Mouse (Mus musculus) layer of hippocampus, adult 11-12 months (tissue): ENCODE results near the gene Map2k2.
A peak's percentile ranks its signal among the peaks of the same experiment; 100 is the strongest.

Source experiments
- DNase-seq: peaks from one replicate; pipeline ENCODE4 v3.0.0; 2022; ENCODE audit warnings: low spot score

Gene Map2k2

DNA sequence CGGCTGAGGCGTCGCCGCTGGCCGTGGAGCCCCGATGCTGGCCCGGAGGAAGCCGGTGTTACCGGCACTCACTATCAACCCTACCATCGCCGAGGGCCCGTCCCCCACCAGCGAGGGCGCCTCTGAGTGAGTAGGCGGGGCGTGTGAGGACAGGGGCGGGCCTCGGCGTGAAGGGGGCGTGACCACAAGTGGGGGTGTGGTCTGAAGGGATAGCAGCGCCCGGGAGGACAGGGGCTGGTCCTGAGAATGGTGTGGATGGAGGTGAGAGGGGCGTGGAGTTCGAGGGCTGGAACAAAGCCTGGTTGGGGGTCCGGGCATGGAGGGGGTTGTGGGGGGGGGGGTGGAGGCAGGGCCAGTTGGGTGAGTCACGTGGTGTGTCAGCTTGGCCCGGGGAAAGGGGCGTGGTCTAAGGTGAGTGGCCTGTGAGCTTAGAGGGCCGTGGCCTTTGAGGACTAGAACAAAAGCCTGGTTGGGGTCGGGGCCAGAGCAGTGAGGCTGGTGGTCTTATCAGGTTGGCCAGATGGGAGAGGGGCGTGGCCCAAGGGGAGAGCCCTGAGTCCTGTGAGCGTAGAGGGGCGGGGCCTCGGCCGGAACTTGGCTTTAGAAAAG, 502 bp downstream of the Map2k2 start:
- peak; percentile 87 for DNase-seq

DNA sequence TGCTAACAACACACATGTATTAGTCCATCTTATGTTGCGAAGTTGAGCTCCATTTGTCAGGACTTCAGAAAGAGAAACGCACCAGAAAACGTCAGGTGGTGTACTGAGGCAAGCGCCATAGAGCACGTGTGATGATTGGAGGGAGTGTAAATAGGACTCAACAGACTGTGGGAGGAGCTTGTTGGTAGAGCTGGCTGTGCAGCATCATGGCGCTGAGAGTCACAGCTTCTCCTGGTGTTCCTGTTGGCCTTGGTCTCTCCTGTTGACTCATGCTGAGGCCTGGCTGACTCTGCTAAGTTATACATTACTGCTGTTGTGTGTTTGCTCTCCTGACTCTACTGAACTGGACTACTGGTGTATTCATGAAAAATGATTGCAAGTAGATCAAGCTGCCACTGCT, 7.2 kb downstream of the Map2k2 start:
- DNase-seq: no peak

DNA sequence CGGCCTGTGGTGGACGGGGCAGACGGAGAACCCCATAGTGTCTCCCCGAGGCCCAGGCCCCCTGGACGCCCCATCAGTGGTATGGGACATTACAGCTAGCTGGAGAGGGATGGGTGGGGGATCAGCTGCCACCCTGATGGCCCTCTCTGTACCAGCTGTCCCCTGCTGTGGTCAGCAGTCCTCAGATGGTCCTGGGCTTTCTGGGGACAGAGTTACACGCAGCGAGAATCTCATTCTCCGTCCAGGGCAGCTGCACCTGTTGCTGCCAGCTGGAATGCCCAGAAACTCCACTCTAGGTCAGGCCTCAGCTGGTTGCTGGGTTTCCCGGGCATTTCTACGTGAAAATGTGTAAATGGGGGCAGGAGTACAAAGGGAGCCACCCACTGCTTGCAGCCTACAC, 13.9 kb downstream of the Map2k2 start:
- no peak for DNase-seq

DNA sequence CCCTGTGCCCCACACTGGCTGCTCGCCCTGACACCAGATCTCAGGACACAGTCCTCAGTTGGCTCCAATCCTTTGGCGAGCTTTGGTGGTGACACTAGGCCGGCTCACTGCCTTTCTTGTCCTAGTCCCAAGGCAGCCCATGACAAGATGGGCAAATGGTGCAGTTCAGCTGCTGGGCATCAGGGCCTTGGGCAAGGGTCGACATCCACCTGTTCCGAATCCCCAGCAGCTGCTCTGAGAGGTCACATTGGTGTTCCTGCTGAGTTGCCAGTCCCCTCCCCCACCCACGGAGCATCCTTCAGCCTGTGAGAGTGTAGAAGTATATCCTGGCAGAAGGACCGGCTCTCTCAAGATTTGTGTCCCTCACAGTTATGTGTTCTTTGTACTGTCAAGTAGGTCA, 14.9 kb downstream of the Map2k2 start:
- DNase-seq: no peak

DNA sequence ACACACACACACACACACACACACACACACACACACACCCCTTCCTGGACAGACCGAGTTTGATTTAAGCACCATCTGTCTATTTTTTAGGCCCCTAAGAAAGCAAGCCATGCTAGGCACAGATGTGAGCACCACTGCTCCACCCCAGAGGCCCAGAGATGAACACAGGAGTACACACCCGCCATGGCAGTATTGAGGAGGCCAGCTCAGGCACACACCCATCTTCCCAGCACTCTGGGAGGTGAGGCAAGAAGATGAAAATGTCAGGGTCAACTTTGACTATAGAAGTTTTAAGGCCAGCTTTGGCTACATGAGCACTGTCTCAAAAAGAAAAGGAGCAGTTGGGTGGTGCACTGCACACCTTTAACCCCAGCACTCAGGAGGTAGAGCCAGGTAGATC, 17.2 kb downstream of the Map2k2 start:
- DNase-seq: no peak

DNA sequence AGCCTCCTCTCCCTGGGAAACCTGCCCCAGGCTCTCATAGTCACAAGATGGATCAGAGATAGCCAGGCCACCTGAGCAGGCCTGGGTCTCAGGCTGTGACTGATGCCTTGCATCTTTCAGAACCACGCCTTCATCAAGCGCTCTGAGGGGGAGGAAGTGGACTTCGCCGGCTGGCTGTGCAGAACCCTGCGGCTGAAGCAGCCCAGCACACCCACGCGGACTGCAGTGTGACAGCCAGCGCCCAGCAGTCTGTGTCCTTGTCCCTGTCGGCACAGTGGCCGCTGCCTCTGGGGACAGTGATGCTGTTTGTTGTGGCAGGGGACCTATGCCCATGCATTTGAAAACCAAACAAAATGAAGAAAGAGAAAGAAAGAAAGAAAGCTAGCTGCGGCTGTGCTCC, 17.8 kb downstream of the Map2k2 start:
- no peak for DNase-seq

DNA sequence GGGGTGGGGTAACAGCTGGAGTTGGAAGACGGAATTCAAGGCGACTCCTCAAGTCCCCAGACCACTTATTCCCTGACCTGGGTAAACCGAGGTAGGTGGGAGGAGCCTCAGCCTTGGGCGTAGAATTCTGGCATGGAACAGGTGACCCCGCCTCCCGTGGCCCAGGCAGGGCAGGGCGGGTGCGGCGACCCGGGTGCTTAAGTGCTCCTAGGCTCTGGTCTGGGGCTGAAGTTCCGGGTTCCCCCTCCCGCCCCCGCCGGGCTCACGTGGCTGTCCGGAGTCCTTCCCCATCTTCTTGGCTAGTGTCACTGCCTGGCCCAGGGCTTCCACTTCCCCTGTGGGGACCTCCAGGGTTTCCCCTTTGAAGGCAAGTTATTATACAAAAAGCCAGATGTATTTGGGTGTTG, 28.5 kb downstream of the Map2k2 start:
- peak; percentile 72 for DNase-seq

DNA sequence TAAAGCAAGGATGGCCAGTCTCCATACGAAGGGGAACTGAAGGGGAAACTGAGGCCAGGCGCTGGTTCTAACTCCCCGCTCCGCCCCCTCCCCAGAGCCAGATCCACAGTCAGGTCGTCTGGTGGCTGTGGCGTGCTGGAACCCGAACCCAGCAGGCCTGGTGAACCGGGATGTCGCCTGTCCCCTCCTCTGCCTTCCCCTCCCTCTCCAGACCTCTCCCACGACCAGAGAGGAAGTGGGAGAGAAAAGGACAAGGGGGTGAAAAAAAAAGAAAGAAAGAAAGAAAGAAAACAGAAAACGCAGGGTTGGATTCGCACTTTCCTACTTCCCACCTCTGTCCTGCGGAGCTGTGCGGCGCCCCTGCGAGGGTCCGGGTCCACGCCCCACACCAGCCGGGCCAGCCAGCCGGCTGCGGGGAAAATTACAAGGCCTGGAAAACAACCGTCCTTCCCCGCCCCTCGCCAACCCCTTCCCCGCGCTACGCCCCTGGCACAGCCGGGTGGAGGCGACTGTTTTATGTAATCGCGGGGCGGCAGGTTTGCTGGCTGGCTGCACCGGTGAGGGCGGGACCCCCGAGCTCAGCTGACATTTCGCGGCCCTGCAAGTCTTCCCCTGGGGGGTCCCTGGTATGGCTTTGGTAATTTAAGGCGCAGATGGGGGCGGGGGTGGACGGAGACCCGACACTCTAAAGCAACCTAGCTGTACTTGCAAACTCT, 29.4 kb downstream of the Map2k2 start, which contains the start of gene Zbtb7a:
TSS of gene Zbtb7a (plus strand) at position 255 of the 716 bp plus-strand sequence.
- no peak for DNase-seq

DNA sequence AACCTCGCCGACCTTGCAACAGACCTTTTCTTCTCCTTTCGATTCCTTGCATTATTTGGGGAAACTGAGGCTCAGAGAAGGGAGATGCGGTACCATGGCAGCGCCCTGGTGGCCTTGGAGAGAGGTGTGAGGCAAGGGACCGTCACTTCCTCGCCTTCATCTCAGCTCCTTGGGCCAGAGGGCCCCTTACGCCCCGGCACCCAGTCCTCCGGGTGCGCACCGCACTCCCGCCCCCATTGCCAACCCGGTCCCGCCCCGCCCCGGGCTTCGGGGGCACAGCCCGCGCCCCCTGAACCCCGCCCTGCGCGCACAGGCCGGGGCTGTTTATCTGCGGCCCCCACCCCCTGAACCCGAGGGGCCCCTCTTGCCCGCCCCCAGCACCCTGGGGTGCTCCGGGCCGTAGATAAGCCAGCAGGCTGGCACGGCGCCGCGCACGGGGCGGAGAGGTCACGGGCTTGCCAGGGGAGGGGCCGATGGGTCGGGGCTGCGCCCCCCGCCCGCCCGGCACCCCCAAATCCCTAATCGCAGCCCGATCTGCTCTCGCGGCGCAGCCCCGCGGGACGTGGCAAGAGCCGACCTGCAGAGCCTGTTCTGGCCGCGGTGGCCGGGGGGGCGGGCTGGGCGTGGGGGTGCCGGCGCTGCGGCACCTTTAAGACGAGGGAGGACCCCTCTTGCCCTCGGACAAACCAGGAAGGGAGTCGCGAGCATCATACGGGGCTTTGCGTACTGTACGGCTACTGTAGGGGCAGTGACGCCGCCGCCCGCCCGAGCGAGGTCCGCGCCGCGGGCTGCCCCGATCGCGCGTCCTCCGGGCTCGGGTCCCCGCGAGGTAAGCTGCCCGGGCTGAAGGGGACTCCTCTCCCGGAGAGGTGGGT, 30.4 kb downstream of the Map2k2 start:
- DNase-seq: peak; percentile 71

DNA sequence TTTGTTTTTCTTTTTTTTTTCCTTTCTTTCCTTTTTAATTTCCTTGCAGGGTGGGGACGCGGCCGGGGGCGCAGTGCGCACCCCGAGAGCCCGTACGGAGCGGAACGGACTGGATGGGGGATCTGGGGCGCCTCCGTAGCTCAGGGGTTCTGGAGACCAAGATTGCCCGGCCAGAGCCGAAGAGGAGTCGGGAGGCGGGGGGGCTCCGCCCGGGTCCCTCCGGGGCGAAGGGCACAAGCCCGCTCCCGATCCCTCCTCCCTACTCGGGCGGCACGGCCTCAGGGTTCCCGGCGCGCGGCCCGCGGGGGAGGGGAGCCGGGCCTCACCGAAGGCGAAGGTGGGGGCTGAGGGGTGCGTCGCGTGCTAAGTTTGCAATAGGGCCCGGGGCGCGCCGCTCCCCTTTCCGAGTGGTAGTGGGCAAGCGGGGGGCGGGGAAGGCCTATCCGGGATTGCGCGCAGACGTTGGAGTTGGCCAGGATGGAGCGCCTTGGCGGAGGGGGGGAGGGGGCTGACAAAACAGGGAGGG, 31.1 kb downstream of the Map2k2 start:
- DNase-seq: peak; percentile 81

DNA sequence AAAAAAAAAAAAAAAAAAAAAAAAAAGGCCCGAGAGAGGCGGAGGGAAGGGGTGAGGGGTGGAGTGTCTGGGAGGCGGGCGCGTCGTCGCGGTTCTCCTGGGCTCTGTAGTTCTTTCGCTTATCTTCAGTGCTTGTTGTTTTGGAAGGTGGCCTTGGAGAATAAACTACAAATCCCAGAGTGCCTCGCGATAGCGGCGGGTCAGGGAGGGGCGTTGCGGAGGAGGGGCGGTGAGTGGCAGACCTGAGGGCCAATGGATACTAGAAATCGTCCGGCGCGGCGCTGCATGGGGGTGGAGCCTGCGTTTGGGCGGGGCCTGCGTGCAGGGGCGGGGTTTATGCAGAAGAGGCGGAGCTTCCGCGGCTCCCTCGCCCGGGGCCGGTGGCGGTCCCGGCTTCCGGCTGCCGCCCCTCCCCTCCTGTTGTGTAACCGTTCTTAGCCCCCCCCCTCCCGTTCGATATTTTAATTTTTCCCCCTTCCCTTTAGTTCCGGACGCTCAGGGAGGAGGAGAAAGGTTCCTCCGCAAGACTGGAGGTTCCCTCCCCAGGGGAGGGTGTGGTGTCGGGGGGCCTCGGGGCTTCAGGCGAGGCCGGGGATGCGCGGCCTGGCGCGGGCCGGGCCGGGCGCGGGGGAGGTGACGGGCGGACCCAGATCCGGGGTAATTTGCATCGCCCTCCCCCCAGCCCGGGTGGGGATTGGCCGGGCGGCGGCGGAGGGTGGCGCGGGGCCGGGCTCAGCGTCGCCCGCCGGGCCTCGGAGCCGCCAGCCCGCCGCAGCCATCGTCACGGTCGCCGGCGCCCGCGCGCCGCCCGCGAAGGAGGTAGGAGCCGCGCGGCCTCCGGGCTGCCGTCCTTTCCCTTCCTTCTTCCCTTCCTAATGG, 31.8 kb downstream of the Map2k2 start:
- DNase-seq: peak; percentile 99

DNA sequence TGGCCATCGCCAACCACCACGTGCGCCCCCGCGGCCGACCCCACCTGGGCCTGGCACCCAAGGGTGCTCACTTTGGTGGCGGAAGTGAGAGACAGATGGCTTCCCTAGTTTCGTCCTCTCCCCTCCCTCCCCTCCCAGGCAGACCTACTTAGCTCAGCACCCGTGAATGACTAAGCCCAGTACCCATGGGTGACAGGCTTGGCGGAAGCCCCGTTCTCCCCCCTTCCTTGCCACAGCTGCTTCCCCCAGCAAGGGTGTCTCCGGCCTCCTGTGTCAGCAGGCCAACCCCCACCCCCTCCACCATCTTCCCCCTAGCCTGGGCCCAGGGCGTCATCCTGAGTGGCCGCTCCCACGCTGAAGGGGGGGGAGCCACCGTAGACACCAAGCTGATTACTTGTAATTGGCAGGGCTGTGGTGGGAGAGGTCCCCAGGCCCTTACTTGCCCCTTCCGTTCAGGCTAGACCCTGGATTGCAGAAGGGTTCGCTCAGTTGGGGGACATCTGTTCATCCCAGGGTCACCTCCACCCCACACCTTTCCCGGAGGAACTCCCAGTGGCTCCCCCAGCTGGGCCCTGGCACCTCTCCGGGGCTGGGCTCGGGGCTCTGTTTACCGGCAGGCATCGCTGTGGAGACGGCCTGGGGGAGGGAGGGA, 32.5 kb downstream of the Map2k2 start:
- DNase-seq: no peak

DNA sequence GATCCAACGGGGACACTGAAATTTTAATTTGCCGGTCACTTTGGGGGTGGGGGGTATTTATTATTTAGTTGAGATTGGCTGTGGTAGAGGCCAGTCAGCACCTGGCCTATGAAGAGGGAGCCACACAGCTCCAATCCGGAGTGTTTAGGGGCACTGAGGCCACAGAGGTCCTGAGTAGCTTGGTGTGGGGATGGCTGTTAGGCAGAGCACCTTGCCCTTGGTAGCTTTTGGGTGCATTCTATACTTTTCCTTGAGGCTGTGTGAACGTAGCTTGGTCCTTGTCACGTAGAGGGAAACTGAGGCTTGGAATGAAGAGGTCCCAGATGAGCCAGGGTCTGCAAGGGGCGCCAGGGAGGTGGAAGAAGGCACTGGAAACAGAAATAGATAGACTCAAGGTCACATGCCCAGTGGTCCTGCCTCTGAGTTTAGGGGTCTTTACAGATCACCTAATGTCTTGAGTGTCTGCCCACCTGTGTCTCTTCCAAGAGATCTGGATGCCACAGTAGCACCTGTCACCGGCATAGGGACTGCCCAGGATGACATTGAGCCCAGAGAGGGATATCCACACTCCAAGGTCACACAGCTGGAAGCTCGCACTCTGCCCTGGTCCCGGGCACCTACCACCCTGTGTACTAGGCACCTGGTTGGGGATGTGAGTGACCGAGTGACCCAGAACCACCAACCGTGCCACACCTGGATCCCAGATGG, 33.3 kb downstream of the Map2k2 start:
- DNase-seq: no peak

DNA sequence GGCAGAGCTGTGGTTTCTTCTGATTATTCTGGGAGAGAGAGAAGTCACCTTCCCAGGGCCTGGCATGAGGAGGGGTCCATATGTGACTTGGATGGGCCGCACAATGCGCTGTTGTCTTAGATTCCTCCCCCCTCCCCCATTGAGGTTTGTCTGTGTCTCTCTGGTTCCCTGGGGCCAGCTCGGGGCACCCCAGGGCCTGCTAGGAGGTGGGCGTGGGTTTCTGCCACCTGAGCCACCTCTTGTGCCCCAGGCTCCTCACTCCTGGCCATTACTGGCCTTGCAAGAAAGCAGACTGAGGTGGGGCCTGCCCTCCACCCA, 33.8 kb downstream of the Map2k2 start:
- DNase-seq: no peak

DNA sequence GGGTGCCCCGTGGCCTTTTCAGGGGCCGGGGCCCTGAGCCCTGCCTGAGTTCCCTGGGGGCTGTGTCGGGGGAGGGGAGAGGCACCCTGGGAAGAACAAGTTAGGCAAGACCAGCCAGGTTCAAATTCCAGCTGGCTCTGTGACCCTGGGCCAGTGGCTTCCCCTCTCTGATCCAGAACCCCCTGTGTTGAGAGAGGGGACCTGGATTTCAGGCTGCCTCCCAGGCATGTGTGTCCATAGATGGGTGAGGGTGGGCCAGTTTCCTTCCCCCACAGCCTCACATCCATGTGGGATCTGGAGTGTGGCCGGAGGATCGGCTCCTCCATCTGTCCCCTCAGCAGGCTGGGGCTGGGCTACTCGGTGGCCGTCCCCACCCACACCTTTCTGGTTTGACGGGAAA, 34.3 kb downstream of the Map2k2 start:
- no peak for DNase-seq

DNA sequence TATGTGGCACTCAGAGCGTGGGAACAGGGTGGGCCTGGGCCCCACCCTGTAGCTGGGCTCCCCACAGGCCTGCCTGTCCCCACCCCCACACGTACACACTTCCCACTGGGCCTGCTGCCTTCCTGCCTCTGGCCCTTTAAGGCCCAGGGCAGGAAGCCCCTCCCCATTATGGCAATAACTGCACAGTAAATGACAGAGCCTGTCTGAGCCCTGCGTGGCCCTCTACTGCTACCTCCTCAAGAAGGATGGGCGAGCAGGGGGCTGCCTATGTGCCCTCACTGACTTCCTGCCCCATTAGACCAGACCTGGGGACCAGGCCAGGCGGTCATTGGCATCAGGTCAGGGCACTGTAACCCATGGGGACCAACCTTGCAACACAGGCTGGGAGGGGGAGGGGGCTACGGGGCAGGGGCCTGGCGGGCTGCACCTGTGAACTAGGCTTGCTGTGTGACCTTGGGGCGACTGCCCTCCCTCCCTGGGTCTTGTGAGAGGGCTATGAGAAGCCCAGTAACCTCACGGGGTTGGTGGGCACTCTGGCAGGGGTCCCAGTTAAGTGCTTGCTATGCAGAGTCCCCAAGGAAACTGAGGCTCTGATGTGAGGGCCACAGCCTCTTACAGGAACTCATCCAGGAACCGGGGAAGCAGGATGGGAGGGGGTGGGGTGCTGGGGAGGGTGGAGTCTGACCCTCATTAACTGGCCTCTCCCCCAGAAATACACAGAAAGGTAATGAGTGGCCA, 35.2 kb downstream of the Map2k2 start:
- no peak for DNase-seq

DNA sequence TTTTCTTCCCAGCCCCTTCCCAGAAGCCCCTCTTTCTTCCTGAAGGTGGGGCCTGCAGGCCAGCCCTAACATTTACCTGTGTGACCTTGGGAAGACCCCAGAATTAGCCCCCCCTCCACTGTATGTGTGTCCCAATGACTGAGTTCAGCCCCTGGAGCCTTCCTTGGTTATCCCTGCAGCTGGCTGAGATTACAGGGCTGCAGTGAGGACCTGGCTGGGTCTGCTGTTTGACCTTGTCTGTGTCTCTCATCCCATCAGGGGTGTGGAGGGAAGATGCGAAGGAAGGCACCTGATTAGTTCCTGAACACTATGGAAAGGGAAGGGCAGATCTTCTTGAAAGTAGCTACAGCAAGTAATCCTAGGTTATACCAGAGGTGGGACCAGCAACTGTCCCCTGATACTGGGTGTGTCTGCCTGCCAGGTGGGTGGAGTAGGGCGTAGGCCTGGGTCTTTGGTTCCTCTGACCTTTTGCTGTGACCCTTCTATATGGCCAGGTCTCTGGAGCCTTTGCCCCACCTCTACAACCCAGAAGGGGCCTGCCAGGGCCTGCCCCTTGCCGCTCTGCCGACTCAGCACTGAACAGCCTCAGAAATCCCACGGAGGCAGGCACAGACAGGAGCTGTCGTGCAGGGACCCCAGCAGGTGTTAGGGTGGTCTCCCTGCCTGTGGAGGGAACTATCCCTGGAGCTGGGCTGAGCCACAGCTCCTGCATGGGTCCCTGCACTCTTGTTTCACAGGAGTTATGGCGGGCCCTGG, 35.9 kb downstream of the Map2k2 start:
- no peak for DNase-seq

DNA sequence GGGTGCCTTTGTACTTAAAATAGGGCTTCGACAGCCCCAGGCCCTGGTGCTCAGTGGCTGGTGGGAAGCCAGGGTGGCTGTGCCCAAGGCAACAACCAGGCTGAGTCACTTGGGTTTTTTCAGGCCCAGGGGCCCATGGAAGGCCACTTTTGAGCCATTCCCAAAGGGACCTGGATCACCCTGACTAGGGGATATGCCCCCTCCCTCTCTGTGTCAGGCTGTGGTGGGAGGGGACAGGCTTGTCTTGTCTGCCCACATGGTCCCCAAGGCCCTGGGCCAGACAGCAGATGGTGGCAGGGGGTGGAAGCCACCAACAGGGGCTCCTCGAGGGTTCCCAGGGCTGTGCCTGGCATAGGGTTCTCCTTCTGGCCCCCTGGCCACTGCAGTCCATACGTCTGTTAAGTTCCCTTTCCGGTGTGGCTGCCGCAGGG, 36.9 kb downstream of the Map2k2 start:
- DNase-seq: no peak

DNA sequence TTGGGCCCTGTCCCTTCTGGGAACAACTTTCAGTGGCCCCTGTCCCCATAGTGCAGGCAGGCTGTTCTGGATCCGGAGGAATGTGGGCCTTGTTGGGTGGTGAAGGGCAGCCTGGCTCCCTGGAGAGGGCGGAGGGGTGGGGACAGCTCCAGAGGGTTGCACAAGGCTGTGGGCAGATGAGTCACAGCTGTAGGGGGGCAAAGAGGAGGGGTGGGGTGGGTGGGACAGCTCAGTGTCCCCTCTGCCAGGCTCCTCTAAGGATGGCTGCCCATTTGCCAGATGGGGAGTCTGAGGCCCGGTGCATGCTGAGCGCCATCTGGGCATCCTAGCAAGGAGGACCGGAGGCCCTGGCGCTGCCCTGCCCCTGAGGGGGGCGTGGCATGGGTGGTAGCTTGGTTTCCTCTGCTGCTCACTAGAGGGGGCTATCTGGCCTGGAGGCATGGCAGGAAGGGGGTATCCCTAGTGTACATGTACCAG, 37.5 kb downstream of the Map2k2 start:
- no peak for DNase-seq
